20 mouse cellular contexts compared by ENCODE assay signal in the genomic region with DNA sequence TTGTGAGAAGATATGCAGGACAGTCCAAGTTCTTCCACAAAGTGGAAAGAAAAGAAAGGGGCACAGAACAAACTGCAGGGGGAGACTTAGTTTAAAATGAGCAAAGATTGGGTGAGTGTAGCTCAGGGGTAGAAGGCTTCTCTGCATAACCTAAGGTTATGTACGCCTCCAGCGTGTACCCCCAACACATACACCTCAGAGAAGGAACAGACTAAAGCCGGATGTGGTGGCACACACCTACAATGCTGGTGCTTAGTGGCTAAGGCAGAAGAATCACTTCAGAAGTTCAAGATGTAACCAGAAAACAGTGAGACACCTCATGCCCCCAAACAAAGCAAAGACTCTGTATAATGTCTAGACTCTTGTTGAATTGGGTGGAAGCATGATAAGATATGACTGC. TPM values are rescaled to one million over a fixed set of nuclear protein-coding genes. Genes with fewer than 3 reads are reported as not detected.
DNase-seq lines count a peak whose midpoint lies in the region; ATAC-seq and TF ChIP-seq lines count a peak whose summit lies in the region.
"Had no signal": no experiment of that assay in that cellular context is flagged by ENCODE, and none has a peak within 500 bp of the region (broad histone marks: within the 10 kb centered on the region; RNA-seq: fewer than 3 reads in every experiment).

No protein-coding gene starts in this region.

- no peaks in the 10 kb centered on the region for H3K79me2 ChIP-seq in heart, adult 2 months (replicated peaks; ENCODE audit: control insufficient read depth, insufficient read depth, low read length)

- TF ChIP-seq EP300 in heart, adult 2 months (IDR thresholded peaks at IDR 0.05; ENCODE audit: insufficient read depth, low read depth, low read length), result no peak

- no peak for TF ChIP-seq POLR2A in lung, adult 2 months (IDR thresholded peaks at IDR 0.05; ENCODE audit: borderline replicate concordance, extremely low read depth, low read depth, low read length)
- no peak for TF ChIP-seq POLR2A in bone marrow macrophage, adult 2 months (IDR thresholded peaks at IDR 0.05; ENCODE audit: borderline replicate concordance, low read depth, low read length)
- no peak for TF ChIP-seq POLR2A in heart, adult 2 months (IDR thresholded peaks at IDR 0.05; ENCODE audit: insufficient read depth, low read depth, low read length)

- no peak overlapping the region for H3K9ac ChIP-seq in heart, adult 2 months (ENCODE audit: low read depth, low read length)
- H3K9ac ChIP-seq: forebrain, embryonic 12.5 days; lung, embryonic 14.5 days; neural tube, embryonic 13.5 days had no signal

- H3K4me3 ChIP-seq in lung, adult 2 months (replicated peaks; ENCODE audit: extremely low read depth, low read depth, low read length), result no peak overlapping the region
- H3K4me3 ChIP-seq in bone marrow macrophage, adult 2 months (ENCODE audit: insufficient read depth, low read length), result no peak overlapping the region
- H3K4me3 ChIP-seq in heart, adult 2 months, result no peak overlapping the region
- H3K4me3 ChIP-seq: forebrain, embryonic 12.5 days; neural tube, embryonic 13.5 days had no signal

- H3K27me3 ChIP-seq in heart, adult 2 months (ENCODE audit: control insufficient read depth, insufficient read depth, low read length), result no peaks in the 10 kb centered on the region
- H3K27me3 ChIP-seq: forebrain, embryonic 12.5 days; neural tube, embryonic 13.5 days had no signal

- no peaks in the 10 kb centered on the region for H3K36me3 ChIP-seq in heart, adult 2 months (ENCODE audit: control insufficient read depth, insufficient read depth, low read length)
- H3K36me3 ChIP-seq: forebrain, embryonic 12.5 days; G1E; neural tube, embryonic 13.5 days had no signal

- H3K27ac ChIP-seq in bone marrow macrophage, adult 2 months (ENCODE audit: insufficient read depth, low read depth, low read length), result peak overlapping the region; percentile 67
- H3K27ac ChIP-seq in heart, adult 2 months, result no peak overlapping the region
- H3K27ac ChIP-seq: forebrain, embryonic 12.5 days; hindbrain, postnatal 0 days; neural tube, embryonic 13.5 days had no signal

- ATAC-seq in neutrophil, adult 5-6 weeks (ENCODE audit: extremely low read depth, insufficient number of reproducible peaks, low FRiP score, poor library complexity, severe bottlenecking), result peak; percentile 68; the same call in 1 of the 2 replicates
- ATAC-seq: hindbrain, postnatal 0 days had no signal

- WGBS in lung, adult 2 months, result 85% methylated on average over 3 of the region's 3 CpGs
- 88% methylated on average over 3 of the region's 3 CpGs for WGBS in heart, adult 2 months

- TF ChIP-seq CTCF in lung, adult 2 months (IDR thresholded peaks at IDR 0.05; ENCODE audit: insufficient read depth, low read length), result no peak
- TF ChIP-seq CTCF in bone marrow macrophage, adult 2 months (IDR thresholded peaks at IDR 0.05; ENCODE audit: low read depth, low read length), result no peak
- no peak for TF ChIP-seq CTCF in heart, adult 2 months (IDR thresholded peaks at IDR 0.05)

- intact Hi-C loops in heart, adult 2 months (cut with DNase I), result no loop called here

- peaks cover 3% of the 10 kb centered on the region; the same call in 1 of the 2 replicates for H3K4me1 ChIP-seq in lung, adult 2 months (ENCODE audit: control insufficient read depth, insufficient read depth, low read length)
- peaks cover 48% of the 10 kb centered on the region for H3K4me1 ChIP-seq in bone marrow macrophage, adult 2 months (ENCODE audit: control insufficient read depth, insufficient read depth, low read length)
- no peaks in the 10 kb centered on the region; the same call in 1 of the 2 replicates for H3K4me1 ChIP-seq in heart, adult 2 months (ENCODE audit: control insufficient read depth, insufficient read depth, low read length)
- H3K4me1 ChIP-seq: forebrain, embryonic 12.5 days; neural tube, embryonic 13.5 days had no signal

- DNase-seq in lung, postnatal 25 days (ENCODE audit: low spot score), result peak; percentile 14
- DNase-seq in lung, adult 2 months, result no peak
- peak; percentile 34 for DNase-seq in thymus, postnatal 4 days
- DNase-seq in ovary, postnatal 36 days (ENCODE audit: low spot score), result no peak
- DNase-seq in heart, adult 2 months, result no peak
- DNase-seq in retina, postnatal 1 day, result no peak
- DNase-seq: adrenal gland, adult 2 months; cerebellum, adult 11-12 months; cerebellum, postnatal 36 days; gastrocnemius, postnatal 14 days; heart, postnatal 4 days; kidney, adult 8-10 months; kidney, postnatal 36 days; lung, embryonic 14.5 days had no signal

RNA-seq across cellular contexts. Expression of a gene that starts 36.3 kb away (rescaled TPM):
- polyA plus RNA-seq in lung, adult 2 months (2012; rRNA removed), result 12.4 and 16.2 TPM in 2 replicates
- 91.2 and 104 TPM in 2 replicates for polyA plus RNA-seq in bone marrow macrophage, adult 2 months (2012; ENCODE audit: insufficient read depth, insufficient read length, missing spikeins)
- 4.7 and 5.1 TPM in 2 replicates for total RNA-seq in neutrophil, adult 5-6 weeks (2017)
- 1 to 10 TPM; 4.3 to 5.0 TPM for total RNA-seq in heart, adult 2 months (2021)
- polyA plus RNA-seq in heart, adult 2 months (2012; rRNA removed), result 3.2 and 5.2 TPM in 2 replicates
- polyA plus RNA-seq: G1E had no signal

RNA-seq across cellular contexts. Expression of a gene that starts 43.4 kb away (rescaled TPM):
- polyA plus RNA-seq in lung, adult 2 months (2012; rRNA removed), result 2.3 and 2.4 TPM in 2 replicates
- 20.6 and 24.7 TPM in 2 replicates for polyA plus RNA-seq in bone marrow macrophage, adult 2 months (2012; ENCODE audit: insufficient read depth, insufficient read length, missing spikeins)
- 7.3 and 7.6 TPM in 2 replicates for total RNA-seq in neutrophil, adult 5-6 weeks (2017)
- total RNA-seq in heart, adult 2 months (2021), result under 1 TPM; 0.23 to 0.48 TPM
- polyA plus RNA-seq in heart, adult 2 months (2012; rRNA removed), result 0.25 TPM in 1 of 2 replicates, not detected in the other
- polyA plus RNA-seq: G1E had no signal

Comparison
In these comparisons a context has a peak if more than half of its experiments do, and no peak if none do; other contexts are left out.
1. DNase-seq: peak in lung, postnatal 25 days (single experiment) and thymus, postnatal 4 days (single experiment); none in lung, adult 2 months (single experiment), ovary, postnatal 36 days (single experiment), heart, adult 2 months (0 of 2) and retina, postnatal 1 day (single experiment).